Comparison of ENCODE assay signal across 8 mouse cellular contexts in genomic region chr2:157458472-157458871, GRCm38 (mm10). TPM values are rescaled to one million over a fixed set of nuclear protein-coding genes. Genes with fewer than 3 reads are reported as not detected.
DNase-seq lines count a peak whose midpoint lies in the region; ATAC-seq lines count a peak whose summit lies in the region.

No protein-coding gene starts in this region.

- no peaks in the 10 kb centered on the region for H3K9me3 ChIP-seq in forebrain, embryonic 14.5 days (replicated peaks; ENCODE audit: control insufficient read depth, low read length)

- peak overlapping the region; percentile 85 for H3K27ac ChIP-seq in forebrain, embryonic 14.5 days (ENCODE audit: low read depth, low read length)

- H3K36me3 ChIP-seq in forebrain, embryonic 14.5 days (ENCODE audit: control insufficient read depth, insufficient read depth, low read length) = peaks cover 52% of the 10 kb centered on the region

- WGBS in forebrain, embryonic 14.5 days = 11% methylated on average over 13 of the region's 14 CpGs

- H3K27me3 ChIP-seq in forebrain, embryonic 14.5 days (replicated peaks; ENCODE audit: control insufficient read depth, insufficient read depth, low read length) = no peaks in the 10 kb centered on the region

- DNase-seq in ES-CJ7 (ENCODE audit: low read depth, low spot score) = peak; percentile 75
- DNase-seq in c-Kit-negative CD71-positive TER-119-positive erythroid progenitor cells, embryonic 14.5 days (ENCODE audit: low read depth, low spot score) = peak; percentile 25
- DNase-seq in forebrain, embryonic 14.5 days (ENCODE audit: low spot score) = peak; percentile 78
- DNase-seq in heart, postnatal 14 days = peak; percentile 81 to 90
- DNase-seq in layer of hippocampus, postnatal 14 days (ENCODE audit: low spot score in 2 of 2) = peak; percentile 80 to 85
- peak; percentile 86 for DNase-seq in lung, postnatal 14 days
- peak; percentile 61 for DNase-seq in retina, postnatal 7 days (ENCODE audit: low read depth, low spot score)
- peak; percentile 49 for DNase-seq in urinary bladder, postnatal 10 days (ENCODE audit: low spot score)

- ATAC-seq in forebrain, embryonic 14.5 days = peak; percentile 57

- intact Hi-C loops in heart, postnatal 14 days (cut with DNase I) = loop anchor here (1.0 kb wide), 1 partner anchor 113 kb away; the partner anchor contains the start of gene Blcap

- no peak overlapping the region; the same call in 1 of the 2 replicates for H3K9ac ChIP-seq in forebrain, embryonic 14.5 days (ENCODE audit: low read length)

- H3K4me3 ChIP-seq in forebrain, embryonic 14.5 days (ENCODE audit: low read depth, low read length) = no peak overlapping the region

- H3K4me2 ChIP-seq in forebrain, embryonic 14.5 days (ENCODE audit: low read length) = no peak overlapping the region

- peaks cover 36% of the 10 kb centered on the region for H3K4me1 ChIP-seq in forebrain, embryonic 14.5 days (ENCODE audit: control insufficient read depth, insufficient read depth, low read length)

RNA-seq across cellular contexts. Expression of gene Src, which starts 40.2 kb away (rescaled TPM):
- polyA plus RNA-seq in forebrain, embryonic 14.5 days (2014; fragmentation: Nextera tagmentation; extraction: Ambion mirVana) = 30.1 and 31.0 TPM in 2 replicates
- total RNA-seq in heart, postnatal 14 days (2021) = 1 to 10 TPM; 5.5 to 6.9 TPM
- total RNA-seq in layer of hippocampus, postnatal 14 days (2021) = 100 to 1,000 TPM; 117 to 118 TPM

Comparison
In these comparisons a context has a peak if more than half of its experiments do, and no peak if none do; other contexts are left out.
1. DNase-seq: peak in every context shown above with its lines; median percentile 86 in lung, postnatal 14 days; 86 in heart, postnatal 14 days; 82 in layer of hippocampus, postnatal 14 days; 78 in forebrain, embryonic 14.5 days; 75 in ES-CJ7; 61 in retina, postnatal 7 days; 49 in urinary bladder, postnatal 10 days; 25 in c-Kit-negative CD71-positive TER-119-positive erythroid progenitor cells, embryonic 14.5 days.
2. RNA of gene Src, which starts 40.2 kb away (total RNA-seq): 117 to 118 TPM in layer of hippocampus, postnatal 14 days; 5.5 to 6.9 TPM in heart, postnatal 14 days; every median in the first group is over 10 times any median in the second.